Mouse (Mus musculus): ENCODE results near the gene Stat1. TPM values are rescaled to one million over a fixed set of nuclear protein-coding genes. Genes with fewer than 3 reads are reported as not detected.

Gene Stat1
- polyA plus RNA-seq, 1 experiment from 2014 or later, result 10.5 TPM

- DNase-seq (ENCODE audit: low spot score), result no peak
- H3K4me1 ChIP-seq, result peaks cover 16% of the 10 kb centered on the region; the same call in 1 of the 2 replicates
- no peaks in the 10 kb centered on the region for H3K9me3 ChIP-seq (replicated peaks)
- WGBS, result 71% methylated on average over 3 of the region's 3 CpGs
- no peak overlapping the region for H3K27ac ChIP-seq
- H3K36me3 ChIP-seq, result 0 out of 2 replicates have a peak, but pooled peaks cover 3% of the 10 kb centered on the region
- no peaks in the 10 kb centered on the region for H3K27me3 ChIP-seq (ENCODE audit: low read depth, poor library complexity, severe bottlenecking)
- H3K4me3 ChIP-seq, result no peak overlapping the region
Observed at GRCm38 (mm10) chr1:52141482-52141881, 22.2 kb downstream of the Stat1 start.

- 0 out of 2 replicates have a peak, but pooled peaks cover 3% of the 10 kb centered on the region for H3K36me3 ChIP-seq
- H3K9me3 ChIP-seq (replicated peaks), result no peaks in the 10 kb centered on the region
- H3K4me1 ChIP-seq, result peaks cover 15% of the 10 kb centered on the region; the same call in 1 of the 2 replicates
- DNase-seq (ENCODE audit: low spot score), result no peak
- no peak overlapping the region for H3K27ac ChIP-seq
- no peaks in the 10 kb centered on the region for H3K27me3 ChIP-seq (ENCODE audit: low read depth, poor library complexity, severe bottlenecking)
- no peak overlapping the region for H3K4me3 ChIP-seq
- 87% methylated on average over 4 of the region's 4 CpGs for WGBS
Observed at GRCm38 (mm10) chr1:52142117-52142516, 22.9 kb downstream of the Stat1 start.

GRCm38 (mm10) chr1:52143191-52143590 is 24.0 kb downstream of the Stat1 start:
- no peak overlapping the region for H3K27ac ChIP-seq
- no peak overlapping the region for H3K4me3 ChIP-seq
- 0 out of 2 replicates have a peak, but pooled peaks cover under 1% of the 10 kb centered on the region for H3K36me3 ChIP-seq
- H3K4me1 ChIP-seq, result peaks cover 21% of the 10 kb centered on the region
- H3K27me3 ChIP-seq (ENCODE audit: low read depth, poor library complexity, severe bottlenecking), result no peaks in the 10 kb centered on the region
- 84% methylated on average over 4 of the region's 4 CpGs for WGBS
- no peak for DNase-seq (ENCODE audit: low spot score)
- no peaks in the 10 kb centered on the region for H3K9me3 ChIP-seq (replicated peaks)

GRCm38 (mm10) chr1:52143596-52144156 is 24.4 kb downstream of the Stat1 start:
- no peak overlapping the region for H3K27ac ChIP-seq
- H3K4me3 ChIP-seq, result no peak overlapping the region
- peaks cover 24% of the 10 kb centered on the region for H3K4me1 ChIP-seq
- H3K27me3 ChIP-seq (ENCODE audit: low read depth, poor library complexity, severe bottlenecking), result no peaks in the 10 kb centered on the region
- no peaks in the 10 kb centered on the region for H3K9me3 ChIP-seq (replicated peaks)
- 88% methylated on average over 7 of the region's 7 CpGs for whole genome bisulfite sequencing
- no peaks in the 10 kb centered on the region for H3K36me3 ChIP-seq
- DNase-seq (ENCODE audit: low spot score), result no peak

- Histone ChIP-seq H3K27me3 (ENCODE audit: low read depth, poor library complexity, severe bottlenecking) (no peaks in the 10 kb centered on the region), H3K4me1 (peaks cover 29% of the 10 kb centered on the region), H3K4me3 (no peak overlapping the region), H3K36me3 (no peaks in the 10 kb centered on the region), H3K27ac (no peak overlapping the region), H3K9me3 (replicated peaks) (no peaks in the 10 kb centered on the region)
- DNase-seq (ENCODE audit: low spot score), result no peak
- 86% methylated on average over 10 of the region's 10 CpGs for WGBS
Observed at GRCm38 (mm10) chr1:52144907-52145306, 25.7 kb downstream of the Stat1 start.

- no peaks in the 10 kb centered on the region for H3K9me3 ChIP-seq (replicated peaks)
- H3K4me3 ChIP-seq, result no peak overlapping the region
- 57% methylated on average over 12 of the region's 12 CpGs for WGBS
- no peak overlapping the region for H3K27ac ChIP-seq
- peaks cover 40% of the 10 kb centered on the region for H3K4me1 ChIP-seq
- H3K27me3 ChIP-seq (ENCODE audit: low read depth, poor library complexity, severe bottlenecking), result no peaks in the 10 kb centered on the region
- DNase-seq (ENCODE audit: low spot score), result peak; percentile 55
- H3K36me3 ChIP-seq, result peaks cover under 1% of the 10 kb centered on the region; the same call in 1 of the 2 replicates
Observed at GRCm38 (mm10) chr1:52146214-52146970, 27.2 kb downstream of the Stat1 start.

- peaks cover 38% of the 10 kb centered on the region for H3K4me1 ChIP-seq
- no peak for DNase-seq (ENCODE audit: low spot score)
- WGBS, result 83% methylated on average over 2 of the region's 2 CpGs
- no peak overlapping the region for H3K4me3 ChIP-seq
- no peak overlapping the region for H3K27ac ChIP-seq
- H3K27me3 ChIP-seq (ENCODE audit: low read depth, poor library complexity, severe bottlenecking), result no peaks in the 10 kb centered on the region
- no peaks in the 10 kb centered on the region for H3K9me3 ChIP-seq (replicated peaks)
- H3K36me3 ChIP-seq, result peaks cover 5% of the 10 kb centered on the region; the same call in 1 of the 2 replicates
Observed at GRCm38 (mm10) chr1:52147431-52147830, 28.2 kb downstream of the Stat1 start.

GRCm38 (mm10) chr1:52148178-52148577 is 28.9 kb downstream of the Stat1 start:
- Histone ChIP-seq H3K36me3 (peaks cover 5% of the 10 kb centered on the region; the same call in 1 of the 2 replicates), H3K4me3 (no peak overlapping the region), H3K4me1 (peaks cover 38% of the 10 kb centered on the region), H3K27ac (no peak overlapping the region), H3K9me3 (replicated peaks) (no peaks in the 10 kb centered on the region), H3K27me3 (ENCODE audit: low read depth, poor library complexity, severe bottlenecking) (no peaks in the 10 kb centered on the region)
- 70% methylated on average over 7 of the region's 7 CpGs for WGBS
- DNase-seq (ENCODE audit: low spot score), result no peak

- WGBS, result 81% methylated on average over 7 of the region's 7 CpGs
- Histone ChIP-seq H3K9me3 (replicated peaks) (no peaks in the 10 kb centered on the region), H3K27ac (no peak overlapping the region), H3K27me3 (ENCODE audit: low read depth, poor library complexity, severe bottlenecking) (no peaks in the 10 kb centered on the region), H3K4me3 (no peak overlapping the region), H3K36me3 (peaks cover 5% of the 10 kb centered on the region; the same call in 1 of the 2 replicates), H3K4me1 (peaks cover 34% of the 10 kb centered on the region)
- DNase-seq (ENCODE audit: low spot score), result no peak
Observed at GRCm38 (mm10) chr1:52148696-52149095, 29.5 kb downstream of the Stat1 start.

- no peak overlapping the region for H3K4me3 ChIP-seq
- H3K36me3 ChIP-seq, result peaks cover 5% of the 10 kb centered on the region; the same call in 1 of the 2 replicates
- H3K9me3 ChIP-seq (replicated peaks), result no peaks in the 10 kb centered on the region
- WGBS, result 64% methylated on average over 9 of the region's 9 CpGs
- H3K27ac ChIP-seq, result no peak overlapping the region
- no peak for DNase-seq (ENCODE audit: low spot score)
- H3K4me1 ChIP-seq, result peaks cover 34% of the 10 kb centered on the region
- no peaks in the 10 kb centered on the region for H3K27me3 ChIP-seq (ENCODE audit: low read depth, poor library complexity, severe bottlenecking)
Observed at GRCm38 (mm10) chr1:52149934-52150346, 30.7 kb downstream of the Stat1 start.

- H3K36me3 ChIP-seq, result peaks cover 5% of the 10 kb centered on the region; the same call in 1 of the 2 replicates
- H3K27me3 ChIP-seq (ENCODE audit: low read depth, poor library complexity, severe bottlenecking), result no peaks in the 10 kb centered on the region
- no peak overlapping the region for H3K4me3 ChIP-seq
- H3K9me3 ChIP-seq (replicated peaks), result no peaks in the 10 kb centered on the region
- H3K4me1 ChIP-seq, result peaks cover 34% of the 10 kb centered on the region
- no peak for DNase-seq (ENCODE audit: low spot score)
- WGBS, result 65% methylated on average over 11 of the region's 11 CpGs
- no peak overlapping the region for H3K27ac ChIP-seq
Observed at GRCm38 (mm10) chr1:52150676-52151075, 31.4 kb downstream of the Stat1 start.

- Histone ChIP-seq H3K27ac (no peak overlapping the region), H3K9me3 (replicated peaks) (no peaks in the 10 kb centered on the region), H3K4me1 (peaks cover 34% of the 10 kb centered on the region), H3K36me3 (peaks cover 5% of the 10 kb centered on the region; the same call in 1 of the 2 replicates), H3K27me3 (ENCODE audit: low read depth, poor library complexity, severe bottlenecking) (no peaks in the 10 kb centered on the region), H3K4me3 (no peak overlapping the region)
- no peak for DNase-seq (ENCODE audit: low spot score)
- WGBS, result 99% methylated on average over 5 of the region's 5 CpGs
Observed at GRCm38 (mm10) chr1:52151166-52151565, 31.9 kb downstream of the Stat1 start.

- DNase-seq (ENCODE audit: low spot score), result no peak
- no peaks in the 10 kb centered on the region for H3K27me3 ChIP-seq (ENCODE audit: low read depth, poor library complexity, severe bottlenecking)
- peaks cover 27% of the 10 kb centered on the region for H3K4me1 ChIP-seq
- peaks cover 7% of the 10 kb centered on the region; the same call in 1 of the 2 replicates for H3K36me3 ChIP-seq
- 73% methylated on average over 13 of the region's 13 CpGs for WGBS
- H3K9me3 ChIP-seq (replicated peaks), result no peaks in the 10 kb centered on the region
- H3K4me3 ChIP-seq, result no peak overlapping the region
- H3K27ac ChIP-seq, result no peak overlapping the region
Observed at GRCm38 (mm10) chr1:52152369-52152768, 33.1 kb downstream of the Stat1 start.
